Comparison of ENCODE assay signal across 8 mouse cellular contexts in the genomic region with DNA sequence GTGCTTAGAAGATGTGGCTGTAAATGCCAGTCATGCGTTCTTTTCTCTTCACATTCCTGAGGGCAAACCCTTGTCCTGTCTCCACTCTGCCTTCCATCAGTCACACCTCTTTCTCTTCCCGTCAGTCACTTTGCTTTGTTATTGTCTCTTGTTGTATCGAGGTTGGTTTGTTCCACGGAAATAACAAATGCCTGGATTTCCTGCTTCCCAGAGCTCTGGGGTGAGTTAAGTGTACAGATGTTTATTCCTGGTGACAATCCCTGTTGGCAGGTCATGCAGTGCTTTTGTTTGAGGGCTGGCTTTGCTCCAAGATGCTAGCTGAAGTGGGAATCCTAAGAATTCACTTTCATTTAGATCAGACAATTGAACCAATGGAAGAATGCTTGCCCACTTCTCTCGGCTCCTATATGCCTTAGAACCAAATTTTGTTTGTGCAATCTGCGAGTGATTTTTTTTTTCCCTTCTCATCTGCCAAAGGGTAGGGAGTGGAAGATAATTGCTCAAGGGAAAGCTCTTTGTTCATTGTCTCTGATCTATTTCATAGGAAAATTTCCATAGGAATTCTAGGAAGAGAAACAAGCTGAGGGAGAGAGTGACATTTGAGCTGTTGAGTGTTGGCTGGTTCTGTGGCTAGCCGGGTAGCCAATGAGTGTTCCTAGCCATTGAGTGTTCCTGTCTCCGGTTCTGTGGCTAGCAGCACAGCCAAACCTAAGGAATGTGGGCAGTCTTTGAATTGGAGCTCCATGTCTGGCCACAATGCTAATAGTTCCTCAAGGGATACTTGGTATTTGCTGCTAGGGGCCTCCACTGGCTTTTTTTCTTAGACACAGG.
DNase-seq lines count a peak whose midpoint lies in the region; ATAC-seq and TF ChIP-seq lines count a peak whose summit lies in the region.

No protein-coding gene starts in this region.

- no peaks in the 10 kb centered on the region for H3K79me2 ChIP-seq in heart, adult 2 months (replicated peaks; ENCODE audit: control insufficient read depth, insufficient read depth, low read length)
- H3K79me2 ChIP-seq in myocyte (ENCODE audit: control insufficient read depth, insufficient read depth): no peaks in the 10 kb centered on the region

- no peaks in the 10 kb centered on the region for H3K9me3 ChIP-seq in midbrain, embryonic 11.5 days (ENCODE audit: control insufficient read depth, low read length)
- H3K9me3 ChIP-seq in midbrain, embryonic 15.5 days: no peaks in the 10 kb centered on the region

- DNase-seq in midbrain, embryonic 11.5 days (ENCODE audit: low spot score, missing footprints): peak; percentile 91
- peak; percentile 43 to 76 for DNase-seq in heart, adult 2 months
- peak; percentile 75 for DNase-seq in kidney, postnatal 10 days
- DNase-seq in MN1 (ENCODE audit: low spot score): no peak
- no peak for DNase-seq in layer of hippocampus, adult 9-11 months
- DNase-seq in thymus, postnatal 36 days: no peak

- no peak overlapping the region for H3ac ChIP-seq in myocyte (ENCODE audit: control insufficient read depth, insufficient read length)

- no peaks in the 10 kb centered on the region for H3K27me3 ChIP-seq in midbrain, embryonic 11.5 days (ENCODE audit: control insufficient read depth, insufficient read depth, low read length)
- no peaks in the 10 kb centered on the region for H3K27me3 ChIP-seq in midbrain, embryonic 15.5 days (replicated peaks)
- no peaks in the 10 kb centered on the region for H3K27me3 ChIP-seq in heart, adult 2 months (ENCODE audit: control insufficient read depth, insufficient read depth, low read length)
- H3K27me3 ChIP-seq in myocyte (ENCODE audit: control insufficient read depth, insufficient read depth, insufficient read length): no peaks in the 10 kb centered on the region

- no peak overlapping the region for H3K4me2 ChIP-seq in midbrain, embryonic 11.5 days
- H3K4me2 ChIP-seq in midbrain, embryonic 15.5 days: no peak overlapping the region
- H3K4me2 ChIP-seq in myocyte (ENCODE audit: low read depth): peak overlapping the region; percentile 68

- no peak overlapping the region for H3K9ac ChIP-seq in midbrain, embryonic 11.5 days (ENCODE audit: low read length)
- H3K9ac ChIP-seq in midbrain, embryonic 15.5 days: no peak overlapping the region
- H3K9ac ChIP-seq in heart, adult 2 months (ENCODE audit: low read depth, low read length): 0 out of 2 replicates have a peak overlapping the region, but pooled peaks have one; percentile 42

- no peak overlapping the region; the same call in 1 of the 2 replicates for H3K27ac ChIP-seq in midbrain, embryonic 11.5 days (ENCODE audit: low read depth, low read length)
- no peak overlapping the region for H3K27ac ChIP-seq in midbrain, embryonic 15.5 days
- H3K27ac ChIP-seq in heart, adult 2 months: peak overlapping the region; percentile 90

- H3K4me3 ChIP-seq in midbrain, embryonic 11.5 days (ENCODE audit: low read depth, low read length): no peak overlapping the region
- H3K4me3 ChIP-seq in midbrain, embryonic 15.5 days: no peak overlapping the region
- peak overlapping the region; percentile 12; the same call in 1 of the 2 replicates for H3K4me3 ChIP-seq in heart, adult 2 months
- no peak overlapping the region for H3K4me3 ChIP-seq in myocyte

- H3K36me3 ChIP-seq in midbrain, embryonic 11.5 days (ENCODE audit: control insufficient read depth, insufficient read depth, low read length): no peaks in the 10 kb centered on the region
- no peaks in the 10 kb centered on the region for H3K36me3 ChIP-seq in midbrain, embryonic 15.5 days (replicated peaks)
- H3K36me3 ChIP-seq in heart, adult 2 months (ENCODE audit: control insufficient read depth, insufficient read depth, low read length): peaks cover 6% of the 10 kb centered on the region; the same call in 1 of the 2 replicates
- no peaks in the 10 kb centered on the region for H3K36me3 ChIP-seq in myocyte (ENCODE audit: control insufficient read depth, insufficient read depth)

- no peak for TF ChIP-seq CTCF in heart, adult 2 months (IDR thresholded peaks at IDR 0.05)

- 25% methylated on average over 8 of the region's 8 CpGs for WGBS in midbrain, embryonic 11.5 days
- 10% methylated on average over 8 of the region's 8 CpGs for WGBS in midbrain, embryonic 15.5 days
- 11% methylated on average over 8 of the region's 8 CpGs for WGBS in heart, adult 2 months

- ATAC-seq in midbrain, embryonic 11.5 days (ENCODE audit: low FRiP score): 0 out of 2 replicates have a peak, but pooled peaks have one; percentile 22
- ATAC-seq in midbrain, embryonic 15.5 days (replicated peaks): no peak

- intact Hi-C loops in heart, adult 2 months (cut with DNase I): loop anchor here (5.0 kb wide), 1 partner anchor 60 kb away; no protein-coding TSS in a partner anchor

- peak; percentile 42; the same call in 1 of the 2 replicates for TF ChIP-seq POLR2A in heart, adult 2 months (IDR thresholded peaks at IDR 0.05; ENCODE audit: insufficient read depth, low read depth, low read length)
- TF ChIP-seq POLR2A in myocyte (IDR thresholded peaks at IDR 0.05; ENCODE audit: insufficient read length, low read depth): no peak

- peak; percentile 81 for TF ChIP-seq EP300 in heart, adult 2 months (IDR thresholded peaks at IDR 0.05; ENCODE audit: insufficient read depth, low read depth, low read length)

- H3K4me1 ChIP-seq in midbrain, embryonic 11.5 days (ENCODE audit: control insufficient read depth, insufficient read depth, low read length): no peaks in the 10 kb centered on the region
- H3K4me1 ChIP-seq in midbrain, embryonic 15.5 days: no peaks in the 10 kb centered on the region
- peaks cover 8% of the 10 kb centered on the region for H3K4me1 ChIP-seq in heart, adult 2 months (ENCODE audit: control insufficient read depth, insufficient read depth, low read length)

TF ChIP-seq in myocyte, 11 proteins besides CTCF, POLR2A, EP300 and RAD21:
- no peak for TF ChIP-seq SRF (IDR thresholded peaks at IDR 0.05; ENCODE audit: control insufficient read depth, insufficient read length, low read depth)
- TF ChIP-seq E2F4 (IDR thresholded peaks at IDR 0.05; ENCODE audit: insufficient read depth): no peak
- TF ChIP-seq REST (IDR thresholded peaks at IDR 0.05; ENCODE audit: insufficient read depth, insufficient read length): no peak
- no peak for TF ChIP-seq MAX (IDR thresholded peaks at IDR 0.05; ENCODE audit: low read depth)
- no peak for TF ChIP-seq USF1 (IDR thresholded peaks at IDR 0.05; ENCODE audit: low read depth)
- no peak for TF ChIP-seq MYOD1 (IDR thresholded peaks at IDR 0.05; ENCODE audit: control insufficient read depth in 1 of 3, insufficient read length in 2 of 3, low read depth in 2 of 3)
- no peak for TF ChIP-seq TCF3 (IDR thresholded peaks at IDR 0.05; ENCODE audit: insufficient read length, low read depth)
- no peak for TF ChIP-seq TCF12 (IDR thresholded peaks at IDR 0.05; ENCODE audit: insufficient read depth, poor library complexity, severe bottlenecking)
- no peak for TF ChIP-seq CEBPB (IDR thresholded peaks at IDR 0.05; ENCODE audit: insufficient read depth, poor library complexity, severe bottlenecking)
- no peak for TF ChIP-seq POLR2AphosphoS2 (IDR thresholded peaks at IDR 0.05; ENCODE audit: insufficient read length, low read depth)
- no peak for TF ChIP-seq MYOG (IDR thresholded peaks at IDR 0.05; ENCODE audit: control insufficient read depth in 1 of 3, insufficient read depth in 1 of 3, insufficient read length in 2 of 3, low read depth in 2 of 3)
TF ChIP-seq in myocyte: peak in this region for 0.

Comparison
In these comparisons a context has a peak if more than half of its experiments do, and no peak if none do; other contexts are left out.
1. DNase-seq: peak in midbrain, embryonic 11.5 days (single experiment), heart, adult 2 months (2 of 2) and kidney, postnatal 10 days (single experiment); none in MN1 (single experiment), layer of hippocampus, adult 9-11 months (single experiment) and thymus, postnatal 36 days (0 of 2).